Mouse (Mus musculus) spleen, embryonic (tissue): Measurements from ENCODE around the gene Tmem184c.

Experiments used
- CTCF ChIA-PET: fragments of 350-600 bp; sonication (Branson Sonifier 250); formaldehyde crosslinking; loops from one replicate; lab custom pipeline; 2022; lab: Charles Lee

Gene Tmem184c

DNA sequence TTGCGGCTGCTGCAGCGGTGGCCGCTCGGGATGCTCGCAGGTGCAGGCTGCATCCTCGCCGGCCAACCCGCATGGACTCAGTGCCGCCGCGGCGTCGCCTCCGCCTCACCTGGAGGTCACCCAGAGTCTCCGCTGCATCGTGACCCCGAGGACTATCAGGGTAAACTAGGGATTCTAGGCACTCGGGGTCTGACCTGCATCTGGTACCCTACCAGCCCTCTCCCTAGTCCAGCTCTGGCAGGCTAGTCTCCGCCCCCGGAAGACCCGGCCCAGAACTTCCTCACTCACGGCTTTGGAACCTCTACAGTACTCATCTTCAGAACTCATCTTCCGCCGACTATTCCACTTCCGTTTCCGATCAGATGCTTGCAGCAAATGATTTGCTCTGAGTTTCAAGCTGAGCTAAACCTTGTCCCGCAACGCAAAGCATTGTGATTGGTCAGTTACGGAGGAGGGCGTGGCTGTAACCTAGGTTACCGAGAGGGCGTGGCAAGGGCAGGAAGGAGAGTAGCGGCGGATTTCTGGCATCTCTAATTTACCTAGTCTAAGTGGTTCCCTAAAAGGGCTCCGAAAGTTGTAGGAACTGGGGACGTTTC, at the start of gene Tmem184c:
TSS of gene Tmem184c (minus strand) at position 325 of the 596 bp plus-strand sequence.
- CTCF ChIA-PET, result interaction anchor here (0.6 kb wide), 1 partner anchor 1014 kb away, joined by 3 read pairs; no protein-coding TSS in a partner anchor

GRCm38 (mm10) chr8:77659534-77660080, 49.1 kb upstream of the Tmem184c start:
- CTCF ChIA-PET, result no interaction called here

GRCm38 (mm10) chr8:77658356-77658755, 47.9 kb upstream of the Tmem184c start:
- CTCF ChIA-PET, result interaction anchor here (0.5 kb wide), 1 partner anchor 909 kb away, joined by 4 read pairs; no protein-coding TSS in a partner anchor

DNA sequence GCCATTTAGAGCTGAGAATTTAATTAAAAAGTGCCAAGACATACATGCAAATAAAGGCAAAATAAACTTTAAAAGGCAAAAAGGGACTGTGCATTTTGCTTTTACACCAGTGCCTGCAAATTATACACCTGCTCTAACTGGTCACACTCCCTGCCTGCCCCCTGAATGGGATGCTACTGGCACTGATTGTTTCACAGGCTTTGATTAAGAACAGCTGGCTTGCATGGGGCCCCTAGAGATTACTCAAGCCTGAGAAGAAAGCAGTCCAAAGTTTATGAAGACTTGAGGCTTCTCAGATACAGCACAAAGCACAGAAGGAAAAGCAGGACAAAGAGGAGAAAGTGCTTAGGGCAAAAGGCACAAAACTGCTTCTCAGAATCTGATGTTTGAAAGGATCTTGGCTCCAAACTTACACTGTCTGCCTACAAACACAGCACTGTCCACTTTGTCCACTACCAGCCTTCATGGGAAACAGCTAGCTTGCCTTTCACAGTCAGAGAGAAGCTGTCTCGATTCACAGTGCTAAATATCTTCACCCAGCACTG, 40.2 kb upstream of the Tmem184c start:
- CTCF ChIA-PET, result interaction anchor here (0.6 kb wide), 1 partner anchor 50 kb away, joined by 3 read pairs; no protein-coding TSS in a partner anchor

DNA sequence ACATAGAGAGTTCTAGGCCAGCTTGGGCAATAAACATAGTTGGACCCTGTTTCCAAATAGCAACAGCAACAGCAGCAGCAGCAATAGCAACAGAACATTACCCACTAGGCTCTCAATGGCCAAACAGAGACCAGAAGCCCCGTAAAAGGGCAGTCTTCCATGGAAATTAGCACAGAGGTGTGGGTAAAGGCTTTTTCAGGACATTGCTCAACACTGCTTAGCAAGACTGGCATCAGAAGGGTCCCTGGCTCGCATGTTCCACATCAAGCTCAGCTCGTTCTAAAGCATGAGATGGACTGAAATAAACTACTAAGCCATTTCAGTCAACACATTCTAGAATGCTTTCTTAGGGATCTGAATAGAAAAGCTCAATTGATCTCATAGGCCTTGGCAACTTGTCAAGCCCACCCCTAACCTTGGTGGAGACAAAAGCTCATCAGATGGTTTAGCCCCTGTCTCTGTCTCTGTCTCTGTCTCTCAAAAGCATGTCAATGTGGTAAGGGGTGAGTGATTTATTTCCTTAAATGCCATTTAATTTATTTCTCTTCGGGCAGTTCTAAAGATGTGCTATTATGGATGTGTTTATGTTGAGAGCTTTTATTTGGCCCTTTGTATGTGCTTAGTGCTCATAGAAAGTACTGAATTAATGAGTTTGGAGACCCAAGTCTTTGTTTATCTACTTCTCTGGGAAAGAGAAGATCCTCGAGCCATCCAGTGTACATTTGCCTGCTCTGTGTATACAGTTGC, 29.8 kb upstream of the Tmem184c start:
- CTCF ChIA-PET, result no interaction called here

GRCm38 (mm10) chr8:77637593-77637992, 27.1 kb upstream of the Tmem184c start:
- CTCF ChIA-PET, result interaction anchor here (0.6 kb wide), 1 partner anchor 1862 kb away, joined by 3 read pairs; no protein-coding TSS in a partner anchor

DNA sequence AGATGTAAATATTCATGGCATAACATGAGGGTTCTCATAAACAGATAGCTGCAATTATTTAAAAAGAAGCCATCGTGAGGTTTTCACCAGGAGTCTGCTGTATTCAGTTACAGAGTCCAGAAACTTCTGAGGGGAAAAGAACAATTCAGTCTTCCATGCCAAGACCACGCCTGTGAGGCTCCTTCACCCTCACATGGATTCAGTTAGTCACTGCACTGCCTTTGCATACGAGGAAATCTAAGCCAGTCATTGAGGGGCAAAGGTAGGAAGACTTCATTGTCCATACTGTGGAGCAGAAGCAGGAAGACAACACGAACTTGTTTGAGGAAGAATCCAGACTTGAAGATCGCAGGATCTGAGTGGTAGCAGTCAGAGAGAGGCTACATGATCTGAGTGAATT, 23.5 kb upstream of the Tmem184c start:
- CTCF ChIA-PET, result no interaction called here

DNA sequence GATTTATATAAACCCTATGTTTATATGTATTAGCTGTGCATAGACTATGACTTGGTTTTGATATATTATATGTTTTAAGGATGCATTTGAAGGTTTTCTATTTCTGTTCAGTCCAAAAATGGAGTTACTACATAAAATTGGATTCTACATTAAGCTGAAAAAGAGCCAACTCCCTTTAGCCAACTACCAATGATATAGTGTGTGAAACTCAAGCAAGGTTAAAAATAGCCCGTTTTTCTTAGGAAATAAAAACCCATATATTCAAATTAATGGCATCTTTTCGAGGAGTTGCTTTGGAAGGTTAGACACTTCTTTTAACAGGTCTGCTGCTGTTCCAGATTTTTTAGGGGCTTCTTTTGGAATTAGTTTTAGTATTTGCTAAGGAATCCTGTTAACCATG, 22.7 kb upstream of the Tmem184c start:
- CTCF ChIA-PET, result no interaction called here

DNA sequence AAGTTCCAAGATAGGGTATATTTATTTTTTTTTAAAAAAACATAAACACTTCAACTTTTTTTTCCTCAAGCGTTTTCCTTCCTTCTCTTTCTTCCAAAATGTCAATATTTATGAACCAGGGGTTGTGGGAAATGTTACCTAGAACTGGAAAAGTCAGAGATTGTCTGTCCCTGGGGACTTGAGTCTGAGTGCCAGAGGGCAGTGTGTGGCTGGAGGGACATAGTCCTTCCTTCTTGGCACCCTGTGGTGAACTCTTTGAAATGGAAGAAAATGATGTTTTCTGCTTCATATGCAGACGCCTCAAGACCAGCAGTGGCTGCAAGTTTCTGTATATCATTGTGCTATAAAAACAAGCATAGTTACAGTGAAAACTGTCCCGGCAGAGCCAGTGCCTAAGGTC, 20.2 kb upstream of the Tmem184c start:
- CTCF ChIA-PET, result interaction anchor here (0.6 kb wide), 2 partner anchors 55 to 111 kb away, joined by 3 to 10 read pairs; no protein-coding TSS in a partner anchor

DNA sequence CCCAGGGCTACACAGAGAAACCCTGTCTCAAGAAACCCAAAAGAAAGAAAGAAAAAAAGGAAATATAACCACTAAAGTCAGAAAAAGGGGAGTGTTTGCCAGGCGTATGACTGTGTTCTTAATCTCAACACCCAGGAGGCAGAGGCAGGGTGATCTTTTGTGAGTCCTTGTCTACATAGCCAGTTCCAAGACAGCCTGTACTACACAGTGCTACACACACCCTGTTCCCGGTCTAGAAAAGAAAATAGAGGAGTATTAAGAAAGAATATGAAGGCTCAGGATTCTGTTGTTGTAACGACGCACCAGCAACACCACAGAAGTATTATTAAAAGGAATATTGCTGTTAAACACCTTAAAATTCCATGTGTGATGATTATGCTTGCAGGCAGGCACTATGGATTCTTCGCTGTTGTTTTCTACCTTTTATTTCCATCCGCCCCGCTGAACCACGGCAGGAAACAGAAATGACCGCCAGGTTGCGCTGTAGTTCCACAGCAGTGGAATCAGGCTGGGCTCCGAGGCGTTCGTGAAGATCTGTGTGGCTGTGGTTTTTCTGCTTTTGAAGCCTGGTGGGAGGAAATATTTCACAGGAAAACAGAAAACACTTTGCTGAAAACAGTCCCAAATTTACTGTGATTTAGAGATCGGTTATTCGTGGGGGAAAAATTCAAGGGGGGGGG, 19.5 kb upstream of the Tmem184c start:
- CTCF ChIA-PET, result interaction anchor here (0.6 kb wide), 2 partner anchors 56 to 112 kb away, joined by 3 to 10 read pairs; no protein-coding TSS in a partner anchor

GRCm38 (mm10) chr8:77623677-77624209, 13.2 kb upstream of the Tmem184c start:
- CTCF ChIA-PET, result no interaction called here

DNA sequence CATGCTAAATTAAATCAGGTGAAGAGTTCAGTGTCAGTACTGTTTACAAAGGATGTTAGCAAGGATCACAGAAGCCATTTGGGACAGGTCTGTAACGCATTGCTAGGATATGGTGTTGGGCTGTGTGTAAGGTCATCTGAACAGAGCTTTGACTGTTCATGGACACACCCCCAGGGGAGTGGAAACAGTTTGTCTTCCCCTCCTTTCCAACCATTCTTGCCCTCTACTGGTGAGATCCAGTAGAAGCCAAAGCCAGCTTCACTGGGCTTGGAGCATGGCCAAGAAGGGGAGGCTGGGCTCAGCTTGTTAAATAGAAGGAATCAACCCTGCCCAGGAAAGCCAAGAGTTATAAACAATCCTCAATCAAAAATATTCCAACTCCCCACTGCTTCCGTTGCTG, 7.4 kb upstream of the Tmem184c start:
- CTCF ChIA-PET, result no interaction called here

- CTCF ChIA-PET, result no interaction called here
Observed at GRCm38 (mm10) chr8:77609621-77610020, 877 bp downstream of the Tmem184c start.

GRCm38 (mm10) chr8:77584174-77584573, 26.3 kb downstream of the Tmem184c start:
- CTCF ChIA-PET, result no interaction called here

DNA sequence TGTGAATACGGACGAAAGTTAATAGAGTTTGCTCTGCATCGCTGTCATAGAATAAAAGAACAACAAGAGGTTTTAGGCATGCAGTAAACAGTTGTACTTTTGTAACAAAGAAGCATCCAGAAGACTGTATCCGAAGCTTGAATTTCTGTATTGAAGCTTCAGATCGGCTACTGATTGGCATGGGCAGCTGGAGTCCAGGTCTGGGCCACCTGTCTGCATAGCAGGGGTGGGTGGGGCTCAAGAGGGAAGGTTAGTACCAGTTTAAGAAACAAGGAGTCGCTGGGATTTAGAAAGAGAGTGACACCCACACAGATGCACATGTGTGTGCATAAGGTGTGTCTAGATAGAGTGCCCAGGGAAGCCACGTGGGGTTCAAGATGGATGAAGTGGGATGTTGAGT, 32.8 kb downstream of the Tmem184c start:
- CTCF ChIA-PET, result no interaction called here

DNA sequence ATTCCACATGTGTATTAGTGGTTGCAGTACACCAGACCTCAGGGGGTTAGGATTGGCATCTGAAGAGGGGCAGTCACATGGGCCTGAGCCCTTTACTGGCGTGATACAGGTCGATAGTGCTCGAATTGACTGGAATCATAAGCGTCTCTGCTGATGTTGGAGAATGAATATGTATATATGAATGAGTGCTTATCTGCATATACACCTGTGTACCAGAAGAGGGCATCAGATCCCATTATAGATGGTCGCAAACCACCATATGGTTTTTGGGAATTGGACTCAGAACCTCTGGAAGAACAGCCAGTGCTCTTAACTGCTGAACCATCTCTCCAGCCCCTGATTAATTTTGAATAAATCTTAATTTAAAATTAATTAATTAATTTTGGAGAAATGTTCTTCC, 36.3 kb downstream of the Tmem184c start:
- CTCF ChIA-PET, result no interaction called here

DNA sequence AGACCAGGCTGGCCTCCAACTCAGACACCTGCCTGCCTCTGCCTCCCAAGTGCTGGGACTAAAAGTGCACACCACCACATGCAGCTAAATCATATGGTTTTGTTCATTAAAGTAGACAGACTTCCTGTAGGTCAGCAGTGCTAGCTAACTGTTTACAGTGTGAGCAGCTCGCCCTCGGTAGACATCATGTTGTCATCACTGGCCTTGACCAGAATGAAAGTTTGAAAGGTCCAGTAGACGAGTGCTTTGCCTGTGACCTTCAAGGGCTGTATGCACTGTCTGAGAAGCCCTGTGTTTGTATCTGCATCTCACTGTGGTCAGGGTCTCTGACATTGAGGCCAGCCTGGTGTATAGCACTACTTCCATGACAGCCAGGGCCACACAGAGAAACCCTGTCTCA, 49.1 kb downstream of the Tmem184c start:
- CTCF ChIA-PET, result no interaction called here

DNA sequence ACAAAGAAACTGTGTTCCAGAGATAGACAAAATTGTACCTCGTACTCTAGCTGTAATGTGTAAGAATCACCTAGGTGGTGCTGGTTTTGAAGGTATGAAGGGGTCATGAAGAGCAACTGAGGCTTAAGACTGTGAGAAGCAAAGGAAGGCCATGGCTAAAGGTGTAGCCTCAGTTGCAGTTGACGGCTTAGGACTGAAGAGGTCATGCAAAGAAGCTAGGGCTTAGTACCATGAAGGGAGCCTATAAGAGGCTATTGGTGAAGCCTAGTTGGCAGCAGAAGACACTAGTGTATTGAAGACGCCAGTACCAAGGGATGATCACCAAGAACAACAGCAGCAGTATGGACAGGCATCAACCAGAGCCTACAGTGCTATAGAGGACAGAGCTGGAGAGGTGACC, 58.0 kb downstream of the Tmem184c start:
- CTCF ChIA-PET, result no interaction called here

DNA sequence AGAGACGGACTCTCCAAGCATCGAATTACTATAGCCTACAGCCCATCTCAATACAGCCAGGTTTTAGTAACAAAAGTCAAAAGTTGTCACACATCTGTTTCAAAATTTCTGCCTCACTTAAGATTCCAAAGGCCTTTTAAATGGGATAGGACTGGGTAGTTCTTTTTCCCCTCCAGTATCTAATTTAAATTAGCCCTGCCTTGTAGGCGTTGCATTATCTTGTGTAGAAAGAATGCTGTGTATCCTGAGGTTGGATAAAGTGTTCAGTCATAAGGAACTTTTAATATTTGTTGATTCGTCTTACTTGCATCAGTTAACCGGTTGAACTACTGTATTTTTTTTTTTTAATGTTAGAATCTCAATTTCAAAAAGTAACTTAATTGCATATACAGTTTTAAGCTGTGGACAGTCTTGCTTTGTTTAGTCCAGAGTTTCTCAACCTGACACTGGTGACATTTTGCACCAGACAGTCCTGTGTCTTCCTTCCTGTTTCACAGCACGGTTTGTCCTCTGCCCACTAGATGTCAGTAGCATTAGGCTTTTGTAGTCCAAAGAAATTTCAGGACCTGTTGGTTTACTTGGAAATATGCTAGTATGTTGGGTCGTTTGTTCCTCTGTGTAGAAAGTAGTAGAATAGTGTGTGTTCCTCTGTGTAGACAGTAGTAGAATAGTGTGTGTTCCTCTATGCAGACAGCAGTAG, 60.5 kb downstream of the Tmem184c start:
- CTCF ChIA-PET, result interaction anchor here (0.7 kb wide), 2 partner anchors 117 to 1090 kb away, joined by 3 read pairs; no protein-coding TSS in a partner anchor

GRCm38 (mm10) chr8:77549121-77549706, 61.3 kb downstream of the Tmem184c start, which contains the start of gene Prmt9:
Gene Prmt9, plus strand, starts transcription at chr8:77549397.
- CTCF ChIA-PET, result interaction anchor here (0.6 to 0.8 kb wide), 4 partner anchors 63 to 1516 kb away, joined by 3 to 4 read pairs (median 4); no protein-coding TSS in a partner anchor
